Mouse (Mus musculus) embryonic facial prominence, embryonic 13.5 days (tissue): ENCODE measurements around the gene Cdh24. TPM values are rescaled to one million over a fixed set of nuclear protein-coding genes. Genes with fewer than 3 reads are reported as not detected.
A peak's percentile ranks its signal among the peaks of the same experiment; 100 is the strongest.

ENCODE experiments used
- ATAC-seq: fragments of 200-750 bp; cut with Nextera tagmentation; 2 replicates; pipeline ENCODE4 v1.8.0; 2017; ENCODE audit warnings: low read depth; ENCODE audit not compliant: insufficient number of reproducible peaks, insufficient read depth, low FRiP score, low TSS enrichment
- H3K27ac ChIP-seq: fragments of 300-500 bp; sonication (generic); 2 replicates; pipeline ENCODE4 v1.5.1; 2015; ENCODE audit warnings: moderate library complexity, mild to moderate bottlenecking, inconsistent platforms
- H3K27me3 ChIP-seq: fragments of 300-500 bp; sonication (generic); 2 replicates; pipeline ENCODE4 v1.6.1; 2015; ENCODE audit warnings: mild to moderate bottlenecking, inconsistent platforms
- H3K36me3 ChIP-seq: fragments of 300-500 bp; sonication (generic); 2 replicates; pipeline ENCODE4 v1.6.1; 2015; ENCODE audit warnings: mild to moderate bottlenecking, inconsistent platforms
- H3K4me1 ChIP-seq: fragments of 300-500 bp; sonication (generic); 2 replicates; pipeline ENCODE4 v1.6.1; 2015; ENCODE audit warnings: inconsistent platforms
- H3K4me2 ChIP-seq: fragments of 300-500 bp; sonication (generic); 2 replicates; pipeline ENCODE4 v1.6.1; 2015; ENCODE audit warnings: moderate library complexity, mild to moderate bottlenecking, inconsistent platforms
- H3K4me3 ChIP-seq: fragments of 300-500 bp; sonication (generic); 2 replicates; pipeline ENCODE4 v1.5.1; 2015; ENCODE audit warnings: mild to moderate bottlenecking, inconsistent platforms
- H3K9ac ChIP-seq: fragments of 300-500 bp; sonication (generic); 2 replicates; pipeline ENCODE4 v1.6.1; 2015; ENCODE audit warnings: mild to moderate bottlenecking, inconsistent platforms
- H3K9me3 ChIP-seq: fragments of 300-500 bp; sonication (generic); 2 replicates; pipeline ENCODE4 v1.6.1; 2016; ENCODE audit warnings: inconsistent platforms
- WGBS: fragments of 180-500 bp; shearing (Covaris S2); methylation state at CpG from one replicate; pipeline ENCODE4 v1.1.7; 2015; ENCODE audit warnings: mixed read lengths; 5-methylcytosine and 5-hydroxymethylcytosine counted together
- polyA plus RNA-seq: library from polyadenylated mRNA; unstranded; fragments of >200 nt; fragmentation: Nextera tagmentation; extraction: Ambion mirVana; gene quantifications from 2 replicates; pipeline ENCODE4 v1.2.1, GENCODE M21; 2015

Gene Cdh24
- polyA plus RNA-seq, 1 experiment from 2014 or later: 7.9 TPM

- H3K4me2 ChIP-seq: no peak overlapping the region
- no peaks in the 10 kb centered on the region for H3K27me3 ChIP-seq
- H3K27ac ChIP-seq: no peak overlapping the region
- peaks cover 96% of the 10 kb centered on the region for H3K36me3 ChIP-seq
- no peak overlapping the region for H3K4me3 ChIP-seq
- no peak overlapping the region for H3K9ac ChIP-seq
- H3K4me1 ChIP-seq: no peaks in the 10 kb centered on the region
- WGBS: 84% methylated on average over 2 of the region's 2 CpGs
- ATAC-seq: no peak
- no peaks in the 10 kb centered on the region for H3K9me3 ChIP-seq
Observed at GRCm38 (mm10) chr14:54660009-54660408, 18.8 kb upstream of the Cdh24 start.

GRCm38 (mm10) chr14:54653496-54653895, 12.3 kb upstream of the Cdh24 start:
- H3K9me3 ChIP-seq: no peaks in the 10 kb centered on the region
- no peaks in the 10 kb centered on the region for H3K27me3 ChIP-seq
- ATAC-seq: peak; percentile 87
- H3K4me1 ChIP-seq: peaks cover 42% of the 10 kb centered on the region
- H3K4me2 ChIP-seq: peak overlapping the region; percentile 92
- peak overlapping the region; percentile 83 for H3K27ac ChIP-seq
- peaks cover 62% of the 10 kb centered on the region for H3K36me3 ChIP-seq
- peak overlapping the region; percentile 89 for H3K9ac ChIP-seq
- under 1% methylated on average over 12 of the region's 12 CpGs for WGBS
- peak overlapping the region; percentile 75 for H3K4me3 ChIP-seq

- ATAC-seq: no peak
- peaks cover 42% of the 10 kb centered on the region for H3K4me1 ChIP-seq
- no peaks in the 10 kb centered on the region for H3K9me3 ChIP-seq
- peak overlapping the region; percentile 83 for H3K27ac ChIP-seq
- H3K9ac ChIP-seq: peak overlapping the region; percentile 89
- under 1% methylated on average over 6 of the region's 7 CpGs for WGBS
- H3K4me3 ChIP-seq: peak overlapping the region; percentile 75
- H3K4me2 ChIP-seq: peak overlapping the region; percentile 92
- H3K27me3 ChIP-seq: no peaks in the 10 kb centered on the region
- peaks cover 62% of the 10 kb centered on the region for H3K36me3 ChIP-seq
Observed at GRCm38 (mm10) chr14:54652787-54653186, 11.6 kb upstream of the Cdh24 start.

GRCm38 (mm10) chr14:54651556-54651955, 10.4 kb upstream of the Cdh24 start:
- peak overlapping the region; percentile 75; the same call in 1 of the 2 replicates for H3K4me3 ChIP-seq
- peaks cover 63% of the 10 kb centered on the region for H3K36me3 ChIP-seq
- no peaks in the 10 kb centered on the region for H3K9me3 ChIP-seq
- 75% methylated on average over 4 of the region's 4 CpGs for WGBS
- H3K9ac ChIP-seq: peak overlapping the region; percentile 46; the same call in 1 of the 2 replicates
- peaks cover 42% of the 10 kb centered on the region for H3K4me1 ChIP-seq
- no peak for ATAC-seq
- H3K27me3 ChIP-seq: no peaks in the 10 kb centered on the region
- peak overlapping the region; percentile 83 for H3K27ac ChIP-seq
- peak overlapping the region; percentile 92 for H3K4me2 ChIP-seq

- H3K9me3 ChIP-seq: no peaks in the 10 kb centered on the region
- no peaks in the 10 kb centered on the region for H3K27me3 ChIP-seq
- no peak overlapping the region for H3K9ac ChIP-seq
- peaks cover 63% of the 10 kb centered on the region for H3K36me3 ChIP-seq
- ATAC-seq: no peak; the same call in 1 of the 2 replicates
- H3K4me2 ChIP-seq: peak overlapping the region; percentile 92; the same call in 1 of the 2 replicates
- H3K27ac ChIP-seq: no peak overlapping the region
- H3K4me1 ChIP-seq: peaks cover 42% of the 10 kb centered on the region
- H3K4me3 ChIP-seq: no peak overlapping the region
- WGBS: 62% methylated on average over 23 of the region's 23 CpGs
Observed at GRCm38 (mm10) chr14:54650621-54651454, 9.7 kb upstream of the Cdh24 start.

GRCm38 (mm10) chr14:54647900-54648299, 6.7 kb upstream of the Cdh24 start:
- no peaks in the 10 kb centered on the region for H3K9me3 ChIP-seq
- H3K4me3 ChIP-seq: no peak overlapping the region
- H3K27ac ChIP-seq: no peak overlapping the region
- WGBS: 81% methylated on average over 4 of the region's 4 CpGs
- H3K9ac ChIP-seq: no peak overlapping the region
- H3K27me3 ChIP-seq: no peaks in the 10 kb centered on the region
- peaks cover 34% of the 10 kb centered on the region for H3K4me1 ChIP-seq
- no peak for ATAC-seq
- no peak overlapping the region for H3K4me2 ChIP-seq
- H3K36me3 ChIP-seq: peaks cover 86% of the 10 kb centered on the region

- H3K36me3 ChIP-seq: peaks cover 94% of the 10 kb centered on the region
- no peak overlapping the region for H3K9ac ChIP-seq
- H3K4me3 ChIP-seq: no peak overlapping the region
- H3K4me2 ChIP-seq: no peak overlapping the region
- H3K27me3 ChIP-seq: no peaks in the 10 kb centered on the region
- ATAC-seq: no peak
- H3K27ac ChIP-seq: no peak overlapping the region
- peaks cover 27% of the 10 kb centered on the region for H3K4me1 ChIP-seq
- 93% methylated on average over 8 of the region's 8 CpGs for WGBS
- H3K9me3 ChIP-seq: no peaks in the 10 kb centered on the region
Observed at GRCm38 (mm10) chr14:54646898-54647636, 5.9 kb upstream of the Cdh24 start.

- ATAC-seq: no peak
- Histone ChIP-seq H3K9ac (no peak overlapping the region), H3K4me2 (no peak overlapping the region), H3K4me3 (no peak overlapping the region), H3K36me3 (peaks cover 90% of the 10 kb centered on the region), H3K27ac (no peak overlapping the region), H3K9me3 (no peaks in the 10 kb centered on the region), H3K27me3 (no peaks in the 10 kb centered on the region), H3K4me1 (peaks cover 21% of the 10 kb centered on the region)
- 94% methylated on average over 17 of the region's 17 CpGs for WGBS
Observed at GRCm38 (mm10) chr14:54646455-54646854, 5.3 kb upstream of the Cdh24 start.

GRCm38 (mm10) chr14:54644294-54644693, 3.1 kb upstream of the Cdh24 start:
- Histone ChIP-seq H3K36me3 (peaks cover 72% of the 10 kb centered on the region), H3K4me2 (no peak overlapping the region), H3K27ac (no peak overlapping the region), H3K4me3 (no peak overlapping the region), H3K27me3 (no peaks in the 10 kb centered on the region), H3K9ac (no peak overlapping the region), H3K4me1 (peaks cover 15% of the 10 kb centered on the region), H3K9me3 (no peaks in the 10 kb centered on the region)
- ATAC-seq: no peak
- WGBS: 86% methylated on average over 9 of the region's 9 CpGs

GRCm38 (mm10) chr14:54643011-54643410, 1.8 kb upstream of the Cdh24 start:
- no peak for ATAC-seq
- no peak overlapping the region for H3K4me2 ChIP-seq
- no peak overlapping the region for H3K27ac ChIP-seq
- H3K4me1 ChIP-seq: peaks cover 16% of the 10 kb centered on the region
- H3K4me3 ChIP-seq: no peak overlapping the region
- no peaks in the 10 kb centered on the region for H3K9me3 ChIP-seq
- no peaks in the 10 kb centered on the region for H3K27me3 ChIP-seq
- no peak overlapping the region for H3K9ac ChIP-seq
- H3K36me3 ChIP-seq: peaks cover 72% of the 10 kb centered on the region
- WGBS: 83% methylated on average over 2 of the region's 2 CpGs

GRCm38 (mm10) chr14:54642224-54642944, 1.2 kb upstream of the Cdh24 start:
- Histone ChIP-seq H3K4me1 (peaks cover 16% of the 10 kb centered on the region), H3K27me3 (no peaks in the 10 kb centered on the region), H3K4me3 (no peak overlapping the region), H3K36me3 (peaks cover 72% of the 10 kb centered on the region), H3K9me3 (no peaks in the 10 kb centered on the region), H3K9ac (no peak overlapping the region), H3K27ac (peak overlapping the region; percentile 22; the same call in 1 of the 2 replicates), H3K4me2 (no peak overlapping the region)
- no peak for ATAC-seq
- 80% methylated on average over 25 of the region's 25 CpGs for whole genome bisulfite sequencing
